Mouse (Mus musculus): ENCODE measurements at regions not wholly inside any gene's neighbourhood (a gene's known extent, or its start where the extent isn't known, plus 50 kb on each side); places are given as distances from the start of the nearest gene placed in this dataset.

DNA sequence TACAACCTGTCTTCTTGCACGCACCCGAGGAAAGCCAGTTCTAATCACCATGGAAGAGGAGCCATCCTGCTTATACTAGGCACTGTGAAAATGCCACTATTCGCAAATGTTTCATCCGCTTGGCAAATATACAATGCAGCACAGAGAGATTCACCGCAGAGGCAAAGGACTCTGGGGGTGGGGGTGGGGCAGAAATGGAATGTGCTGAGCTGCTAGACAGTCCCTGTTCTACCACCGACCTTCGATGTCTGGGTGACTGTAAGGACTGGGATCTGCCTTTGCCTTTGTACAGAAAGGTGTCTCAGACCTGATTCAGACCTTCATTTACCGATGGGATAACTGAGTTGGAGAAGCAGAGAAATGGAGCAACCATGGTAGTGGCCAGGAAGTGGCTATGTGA, 278.7 kb downstream of the Cd83 start:
- ATAC-seq (replicated peaks; ENCODE audit: low read depth, poor library complexity, severe bottlenecking), result no peak

DNA sequence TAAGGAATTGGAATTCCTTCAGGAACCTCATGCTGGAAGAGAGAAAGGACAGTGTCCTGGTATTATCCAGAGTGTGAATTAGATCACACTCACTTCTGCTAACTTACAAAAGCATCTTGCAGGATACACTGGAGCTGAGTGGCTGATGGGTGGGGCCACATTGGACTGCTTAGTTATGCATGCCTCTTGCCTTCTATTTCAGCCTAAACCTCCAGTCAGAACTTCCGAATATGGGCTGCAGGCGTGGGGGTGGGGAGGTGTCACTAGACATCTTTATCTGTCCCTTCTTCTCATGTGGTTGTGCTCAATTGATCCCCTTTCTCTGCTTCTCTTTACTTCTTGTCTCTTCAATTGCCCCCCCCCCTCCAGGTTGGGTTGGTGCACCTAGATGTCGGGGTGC, 279.5 kb downstream of the Cd83 start:
- no peak for ATAC-seq (replicated peaks; ENCODE audit: low read depth, poor library complexity, severe bottlenecking)

DNA sequence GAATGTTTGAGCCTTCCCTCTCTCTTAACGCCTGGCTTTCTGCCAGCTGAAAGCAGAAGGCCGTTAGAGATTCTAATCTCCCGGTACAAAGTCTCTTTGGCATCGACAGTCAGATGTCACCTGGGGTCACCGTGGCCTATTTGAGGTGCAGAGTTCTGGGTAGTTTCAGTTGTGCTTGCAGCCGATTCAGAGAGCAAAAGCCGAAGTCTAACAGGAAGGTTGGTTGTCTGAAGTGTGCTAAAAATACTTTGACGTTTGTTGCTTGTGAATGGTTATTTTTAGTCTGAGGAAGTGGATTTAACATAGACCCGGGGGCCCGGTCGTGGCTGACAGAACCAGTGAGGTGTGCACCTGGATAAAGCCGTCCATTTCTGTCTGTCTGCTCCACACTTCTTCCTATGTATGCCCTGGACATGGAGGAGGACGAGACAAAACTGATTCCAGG, 281.2 kb downstream of the Cd83 start:
- ATAC-seq (replicated peaks; ENCODE audit: low read depth, poor library complexity, severe bottlenecking), result peak; percentile 61

DNA sequence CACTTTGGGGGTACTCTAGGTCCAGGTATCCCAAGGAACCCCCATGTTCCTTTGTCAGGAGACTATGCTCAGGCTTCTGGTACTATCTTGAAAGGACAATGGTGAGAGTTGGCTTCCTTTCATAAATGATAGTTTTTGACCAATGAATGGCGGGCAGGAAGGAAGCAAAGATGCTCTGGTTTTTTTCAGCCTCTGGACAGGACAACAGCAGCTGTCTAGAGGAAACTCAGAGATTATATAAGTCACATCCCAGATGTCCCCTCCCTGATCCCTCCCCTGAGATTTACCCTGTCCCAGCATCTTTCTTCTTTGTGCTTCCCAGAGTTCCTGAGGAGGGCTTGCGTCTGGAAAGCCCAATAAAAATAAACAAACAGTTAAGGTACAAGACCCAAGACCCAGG, 282.7 kb downstream of the Cd83 start:
- ATAC-seq (replicated peaks; ENCODE audit: low read depth, poor library complexity, severe bottlenecking), result no peak

DNA sequence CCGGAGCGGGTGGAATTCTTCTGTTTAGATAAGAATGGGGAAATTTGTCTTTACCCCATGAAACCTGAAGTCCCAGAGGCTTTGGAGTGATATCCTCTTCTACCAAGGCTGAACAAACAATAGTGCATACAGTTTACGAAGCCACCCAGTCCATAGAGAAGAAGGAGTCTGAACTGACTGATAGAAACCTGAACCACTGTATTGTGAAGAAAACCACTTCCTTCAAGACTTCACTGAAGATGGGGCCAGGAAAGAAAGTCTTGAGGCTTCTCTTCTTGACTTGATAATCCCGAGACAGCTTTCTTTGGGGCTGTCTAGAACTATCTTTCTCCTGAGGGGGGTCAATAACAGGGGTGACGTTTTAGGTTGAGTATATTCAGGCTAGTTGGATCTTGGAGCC, 284.4 kb downstream of the Cd83 start:
- no peak for ATAC-seq (replicated peaks; ENCODE audit: low read depth, poor library complexity, severe bottlenecking)

DNA sequence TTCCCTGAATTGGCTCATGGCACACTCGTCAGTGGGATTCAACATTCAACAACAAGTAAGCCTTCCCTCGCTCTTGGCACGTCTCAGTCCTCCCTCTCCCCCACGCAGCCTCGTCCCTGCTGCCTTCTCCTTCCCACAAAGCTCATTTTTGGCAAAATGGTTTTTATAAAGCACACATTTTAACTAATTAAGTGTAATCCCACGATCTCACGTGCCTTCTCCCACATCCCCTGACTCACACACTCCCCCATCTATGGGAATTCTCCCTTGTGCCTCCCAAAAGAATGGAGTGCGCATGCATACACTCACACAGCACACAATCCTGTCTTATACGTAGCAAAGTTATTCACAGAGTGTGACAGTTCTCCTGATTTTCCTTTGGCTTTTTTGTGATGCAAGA, 288.5 kb downstream of the Cd83 start:
- ATAC-seq (replicated peaks; ENCODE audit: low read depth, poor library complexity, severe bottlenecking), result no peak

DNA sequence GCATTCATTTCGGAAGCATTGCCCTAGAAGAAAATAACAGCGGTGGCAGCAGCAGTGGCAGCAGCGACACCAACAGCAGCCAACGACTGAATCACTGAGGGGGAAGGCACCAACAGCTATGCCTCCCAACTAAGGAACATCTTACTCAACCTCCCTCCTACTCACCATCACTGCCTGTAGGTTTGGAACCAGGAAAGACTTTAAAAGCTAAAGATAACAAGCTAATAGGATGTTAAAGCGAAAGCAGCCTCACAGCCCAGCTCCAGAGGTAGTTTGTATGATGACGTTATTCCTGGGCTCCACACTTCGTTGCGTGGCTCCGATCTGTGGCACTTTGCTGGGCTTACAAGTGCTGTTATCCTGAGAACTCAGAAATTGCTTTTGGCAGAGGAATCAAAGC, 289.6 kb downstream of the Cd83 start:
- ATAC-seq (replicated peaks; ENCODE audit: low read depth, poor library complexity, severe bottlenecking), result no peak

DNA sequence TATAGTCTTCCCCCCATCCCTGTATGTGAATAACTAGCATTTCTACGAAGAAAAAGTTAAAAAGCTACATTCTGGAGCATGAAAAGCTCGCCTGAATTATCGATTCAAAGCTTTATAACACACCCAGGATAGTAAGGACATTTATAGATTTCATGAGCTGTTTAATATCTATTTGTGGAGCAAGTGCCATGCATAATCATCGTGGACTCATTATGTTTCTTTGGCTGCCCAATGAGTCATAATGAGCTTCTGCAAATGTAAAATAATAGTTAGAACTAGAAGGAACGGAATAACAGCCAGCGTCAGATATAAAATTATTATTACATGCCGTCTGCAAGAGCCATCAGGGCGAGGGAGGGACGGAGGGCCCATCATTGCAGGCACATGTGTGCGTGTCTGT, 292.4 kb downstream of the Cd83 start:
- ATAC-seq (replicated peaks; ENCODE audit: low read depth, poor library complexity, severe bottlenecking), result no peak

DNA sequence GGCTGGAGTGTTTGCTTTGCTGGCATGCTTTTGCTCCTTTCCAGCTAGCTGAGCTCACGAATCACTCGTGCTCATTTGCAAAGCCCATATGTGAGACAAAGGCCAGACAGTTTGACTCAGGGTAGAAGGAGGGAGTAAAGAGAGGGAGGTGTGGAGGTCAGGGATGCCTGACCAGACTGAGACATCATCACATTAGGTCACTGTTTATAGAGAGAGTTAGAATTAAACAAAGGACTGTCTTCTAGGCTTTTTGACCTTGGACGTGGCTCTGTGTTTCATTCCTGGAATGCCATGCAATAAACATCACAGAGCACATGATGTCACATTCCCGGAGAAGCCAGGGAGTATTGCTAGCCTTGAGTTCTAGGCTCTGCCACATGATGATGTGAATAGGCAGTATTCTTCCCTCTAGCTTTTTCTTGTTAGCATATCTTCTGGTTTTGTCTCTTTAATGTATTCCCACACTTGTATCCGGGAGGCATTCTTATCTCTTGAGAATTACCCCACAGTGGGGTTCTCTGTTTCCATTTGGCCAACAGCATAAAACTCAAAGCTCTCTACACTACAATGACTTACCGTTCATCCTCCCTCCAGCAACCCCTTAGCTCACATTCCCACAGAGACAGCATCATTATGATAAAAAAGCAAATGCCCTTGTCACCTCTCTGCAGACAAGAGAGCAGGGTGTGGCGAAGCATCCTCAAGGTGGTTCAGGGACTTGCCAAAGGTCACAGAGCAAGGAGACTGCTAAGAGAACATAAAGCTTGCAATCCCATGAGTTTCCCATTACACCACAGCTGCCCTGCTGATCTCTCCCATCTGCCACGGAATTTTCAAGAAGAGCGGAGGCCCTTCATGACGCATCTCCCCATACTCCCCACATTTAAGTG, 301.3 kb downstream of the Cd83 start:
- no peak for ATAC-seq (replicated peaks; ENCODE audit: low read depth, poor library complexity, severe bottlenecking)

DNA sequence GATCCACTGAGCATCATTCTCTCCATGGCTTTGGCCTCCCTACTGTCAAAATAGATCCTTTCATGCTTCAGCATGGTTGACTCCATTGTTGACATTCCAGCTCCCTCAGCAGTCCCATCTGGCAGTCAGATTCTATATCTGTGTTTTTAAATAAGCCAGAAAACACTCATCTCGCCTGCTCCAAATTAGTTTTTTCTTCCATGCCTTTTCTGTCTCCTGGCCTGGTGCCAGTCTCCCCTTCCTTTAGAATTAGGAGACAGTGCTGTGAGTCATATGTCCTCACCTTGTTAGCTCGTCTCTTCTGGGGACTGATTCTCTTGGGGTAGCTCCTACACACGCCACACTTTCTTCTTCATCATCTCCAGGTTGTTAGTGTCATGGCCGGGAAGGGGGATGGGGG, 302.2 kb downstream of the Cd83 start:
- no peak for ATAC-seq (replicated peaks; ENCODE audit: low read depth, poor library complexity, severe bottlenecking)

DNA sequence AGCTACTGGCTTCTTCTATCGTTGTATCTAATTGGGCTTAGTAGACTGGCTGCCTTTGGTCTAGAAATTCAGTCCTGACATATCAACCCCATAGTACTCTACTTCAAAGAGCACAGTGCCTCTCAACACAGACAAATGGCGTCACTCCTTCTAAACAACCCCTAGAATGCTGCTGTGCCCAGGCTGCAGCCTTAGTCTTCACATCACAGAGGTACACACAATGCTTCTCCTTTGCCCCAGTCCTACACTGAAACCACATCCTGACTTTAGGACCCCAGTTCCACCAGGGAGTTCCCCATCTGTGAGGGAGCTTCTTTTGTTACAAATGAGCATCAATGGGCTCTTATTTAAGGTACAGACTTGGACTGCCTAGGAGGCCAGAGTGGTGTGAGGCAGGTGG, 312.6 kb downstream of the Cd83 start:
- ATAC-seq (replicated peaks; ENCODE audit: low read depth, poor library complexity, severe bottlenecking), result peak; percentile 47; the same call in 1 of the 2 replicates

DNA sequence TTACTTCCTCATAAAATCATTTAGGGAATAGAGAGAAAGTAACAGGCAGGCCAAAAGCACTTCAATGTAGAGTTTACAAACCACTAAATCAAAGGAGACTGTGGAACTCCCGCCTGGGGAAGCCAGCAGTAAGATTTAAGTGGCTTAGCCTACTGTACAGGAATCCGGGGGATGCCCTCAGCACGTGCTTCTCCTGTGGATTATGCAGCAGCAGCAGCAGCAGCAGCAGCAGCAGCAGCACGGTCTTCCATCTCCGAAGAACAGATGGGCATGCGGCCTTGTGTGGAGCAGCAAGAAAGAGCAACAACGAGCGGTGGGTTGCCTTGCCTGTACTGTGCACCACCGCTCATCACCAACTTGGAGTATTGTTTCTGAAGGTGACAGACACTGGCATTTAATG, 314.9 kb downstream of the Cd83 start:
- ATAC-seq (replicated peaks; ENCODE audit: low read depth, poor library complexity, severe bottlenecking), result no peak

DNA sequence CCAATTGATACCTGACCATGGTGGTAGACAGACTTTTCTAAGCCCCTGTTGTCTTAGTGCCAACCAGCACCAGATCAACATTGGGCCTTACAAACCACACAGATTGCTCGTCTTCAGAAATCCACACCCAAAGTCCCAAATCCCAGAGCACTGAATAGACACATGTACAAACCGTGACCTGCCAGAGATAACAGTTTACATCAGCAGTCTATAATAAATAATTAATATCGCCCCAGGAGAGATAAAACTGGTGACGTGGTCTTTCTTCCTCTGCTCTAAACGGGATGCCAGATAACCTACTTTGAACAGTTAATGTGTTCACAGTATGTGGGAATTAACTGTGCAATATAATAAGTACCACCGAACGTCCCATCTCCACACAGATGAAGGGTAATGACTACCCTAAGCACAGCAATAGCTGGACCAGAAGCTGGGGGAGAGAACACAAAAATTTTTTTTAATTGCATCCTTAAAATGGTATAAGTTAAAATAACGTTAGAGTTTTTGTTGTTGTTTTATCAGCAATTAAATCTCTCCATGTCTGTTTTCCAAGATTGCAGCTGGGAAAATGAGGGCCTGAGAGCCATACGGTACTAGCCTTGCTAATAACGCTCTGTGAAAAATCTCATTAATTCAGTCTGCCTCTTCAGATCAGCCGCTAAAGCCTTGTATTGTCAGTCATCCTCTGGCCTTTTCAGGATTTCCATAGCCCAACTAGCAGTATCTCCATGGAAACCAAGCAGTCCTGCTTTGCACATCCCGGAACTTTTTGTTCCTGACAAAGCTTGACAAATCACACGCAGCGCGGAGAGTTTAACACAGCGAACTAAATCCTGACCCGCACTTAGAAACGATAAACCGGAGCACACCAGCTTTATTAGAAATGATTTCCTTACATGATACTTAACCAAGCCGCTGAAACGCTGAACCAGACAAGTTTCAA, 315.8 kb downstream of the Cd83 start:
- no peak for ATAC-seq (replicated peaks; ENCODE audit: low read depth, poor library complexity, severe bottlenecking)

DNA sequence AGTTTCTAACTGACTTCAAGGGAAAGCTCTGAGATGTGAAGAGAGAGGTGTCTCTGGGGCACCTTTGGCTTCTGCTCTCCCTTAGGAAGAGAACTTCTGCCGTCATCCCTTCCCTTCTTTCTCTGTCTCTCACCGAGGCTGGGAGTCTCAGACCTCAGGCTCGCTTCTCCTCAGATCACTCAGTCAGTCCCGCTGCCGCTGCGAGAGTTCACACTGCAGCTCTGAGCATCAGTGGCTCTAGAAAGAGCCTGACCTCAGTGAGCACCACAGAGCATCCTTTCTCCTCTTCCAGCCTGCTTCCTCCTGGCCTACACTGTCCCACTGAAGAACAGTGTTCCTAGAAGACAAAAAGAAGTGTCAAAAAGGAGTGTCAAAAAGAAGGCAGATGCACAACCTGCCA, 316.6 kb downstream of the Cd83 start:
- no peak for ATAC-seq (replicated peaks; ENCODE audit: low read depth, poor library complexity, severe bottlenecking)

DNA sequence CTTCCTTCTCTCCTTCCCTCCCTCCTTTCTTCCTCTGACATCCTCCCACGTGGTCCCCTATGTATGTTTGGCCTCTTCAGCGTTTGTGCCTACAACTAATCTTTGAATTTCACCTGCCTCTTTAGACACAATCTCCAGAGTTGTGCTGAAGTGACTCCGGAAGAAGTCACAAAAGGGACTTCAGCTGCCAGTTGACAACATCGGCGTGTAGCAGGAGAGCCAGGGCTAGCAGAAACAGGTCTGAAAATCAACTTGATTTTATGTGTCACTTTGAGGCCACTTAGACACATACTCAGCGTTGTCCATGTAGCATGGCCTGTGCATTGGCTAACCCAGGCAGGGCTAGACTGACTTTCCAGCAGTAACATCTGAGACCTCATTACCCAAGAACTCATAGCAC, 317.2 kb downstream of the Cd83 start:
- ATAC-seq (replicated peaks; ENCODE audit: low read depth, poor library complexity, severe bottlenecking), result no peak

DNA sequence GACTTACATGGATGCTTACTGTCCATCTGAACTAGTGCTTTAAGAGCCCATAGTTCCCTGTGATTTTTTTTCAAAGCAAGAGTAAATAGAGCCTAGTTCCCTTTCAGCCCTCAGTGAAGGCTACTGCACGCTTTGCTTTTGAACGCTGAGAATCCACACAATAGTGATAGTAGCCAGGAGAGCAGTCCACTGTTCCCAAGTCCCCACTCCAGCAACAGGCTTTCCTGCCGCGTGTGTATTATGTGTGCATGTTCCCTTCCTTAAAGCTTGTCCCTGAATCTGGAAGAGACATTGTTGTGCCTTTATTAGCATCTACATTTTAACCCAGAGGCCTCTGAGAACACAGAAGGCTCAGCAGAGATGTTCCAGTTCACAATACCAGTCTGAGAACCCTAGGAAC, 317.7 kb downstream of the Cd83 start:
- ATAC-seq (replicated peaks; ENCODE audit: low read depth, poor library complexity, severe bottlenecking), result no peak

DNA sequence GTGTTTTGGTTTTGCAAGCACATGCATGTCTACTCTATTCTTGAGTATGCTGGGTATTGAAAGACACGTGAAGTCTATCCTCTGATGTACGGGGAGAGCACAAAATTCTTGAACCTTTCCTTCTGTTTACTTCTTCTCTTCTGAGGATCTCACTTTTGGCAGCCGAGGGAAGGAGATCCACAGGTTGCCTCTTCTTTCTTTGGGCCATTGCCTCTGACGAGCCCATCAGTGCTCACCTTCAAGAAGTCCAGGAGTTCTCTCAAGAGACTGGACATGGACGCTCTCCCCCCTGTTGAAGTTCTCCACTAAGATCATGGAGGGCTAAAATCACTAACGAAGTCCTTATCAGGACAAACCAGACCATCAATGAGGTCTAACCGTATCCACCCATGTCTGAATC, 318.8 kb downstream of the Cd83 start:
- no peak for ATAC-seq (replicated peaks; ENCODE audit: low read depth, poor library complexity, severe bottlenecking)

DNA sequence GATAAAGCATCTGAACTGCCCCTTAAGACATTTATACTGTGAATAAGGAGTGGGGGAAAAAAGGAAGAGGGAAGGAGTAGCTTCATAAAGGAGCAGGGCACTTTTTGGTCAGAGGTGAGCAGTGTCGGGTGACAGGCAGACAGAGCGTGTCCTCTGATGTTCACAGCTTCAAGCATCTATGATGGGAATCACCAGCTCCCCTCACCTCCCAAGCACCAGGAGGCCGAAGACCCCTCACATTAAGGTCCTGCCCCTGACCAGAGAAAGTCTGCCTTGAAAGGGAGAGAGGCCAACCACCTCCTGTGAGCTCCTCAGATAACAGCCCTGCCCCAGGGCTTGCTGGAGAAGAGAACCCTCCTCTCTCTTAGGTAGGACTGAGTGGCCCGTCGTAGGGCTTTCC, 320.6 kb downstream of the Cd83 start:
- no peak for ATAC-seq (replicated peaks; ENCODE audit: low read depth, poor library complexity, severe bottlenecking)

DNA sequence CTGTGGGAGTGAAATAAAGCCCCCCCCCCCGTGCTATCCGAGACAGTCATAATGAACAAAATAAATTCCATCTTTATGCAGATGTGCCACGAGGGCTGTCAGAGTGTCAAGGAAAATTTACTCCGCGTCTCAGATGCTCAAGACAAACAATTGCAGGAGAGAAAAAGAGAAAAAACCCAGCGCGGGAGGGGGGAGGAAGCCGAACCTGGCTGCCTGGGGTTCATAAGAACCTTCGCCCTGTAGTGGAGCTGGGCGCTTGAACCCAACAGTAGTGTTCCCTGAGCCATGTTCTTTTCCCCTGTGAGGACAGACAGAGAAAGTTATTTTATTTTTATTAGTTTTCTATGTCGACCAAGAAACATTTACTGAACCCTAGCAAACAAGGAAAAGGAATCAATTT, 324.1 kb downstream of the Cd83 start:
- ATAC-seq (replicated peaks; ENCODE audit: low read depth, poor library complexity, severe bottlenecking), result no peak

DNA sequence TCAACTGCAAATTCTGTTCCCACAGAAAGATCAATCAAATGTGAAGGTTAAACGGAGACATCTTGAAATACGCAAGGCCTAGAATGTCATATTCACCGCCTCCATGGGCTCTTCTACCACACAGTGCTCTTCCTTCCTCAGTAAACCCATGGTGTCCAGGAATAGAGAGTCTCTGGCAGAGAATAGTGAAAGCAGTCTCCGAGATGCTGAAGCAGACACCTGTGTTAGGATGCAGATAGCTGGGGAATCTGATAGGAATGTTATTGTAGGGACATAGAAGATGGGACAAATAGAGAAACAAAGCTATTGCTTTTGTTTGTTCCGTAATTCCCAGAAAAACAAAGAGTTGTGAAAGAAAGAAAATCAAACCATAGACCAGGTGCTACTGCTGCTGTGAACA, 328.5 kb downstream of the Cd83 start:
- no peak for ATAC-seq (replicated peaks; ENCODE audit: low read depth, poor library complexity, severe bottlenecking)

DNA sequence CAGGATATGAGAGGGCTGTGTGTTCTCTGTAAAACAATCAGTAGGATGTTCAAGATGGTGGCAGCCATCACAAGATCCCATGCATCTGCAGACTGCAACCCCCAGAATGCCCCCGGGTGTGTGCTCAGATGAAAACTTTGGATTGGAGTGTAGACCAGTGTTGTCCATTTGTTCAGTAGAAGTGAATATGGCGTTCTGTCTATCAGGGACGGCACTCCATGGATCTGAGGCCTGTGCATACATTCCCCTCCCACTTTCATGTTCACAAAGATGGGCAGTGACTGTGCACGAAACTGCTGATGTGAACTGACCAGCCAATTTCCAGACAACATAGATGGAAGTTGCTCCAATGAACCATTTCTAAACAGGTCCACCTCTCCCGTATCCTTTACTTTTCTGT, 330.3 kb downstream of the Cd83 start:
- ATAC-seq (replicated peaks; ENCODE audit: low read depth, poor library complexity, severe bottlenecking), result no peak
